Mouse (Mus musculus) cerebellum, postnatal 10 days (tissue): ENCODE measurements around the gene H2-DMa.

Experiments used
- DNase-seq, 2 experiments: peaks; one replicate each; pipeline ENCODE4 v3.0.0; 2021; ENCODE audit warnings: mixed read lengths in 2 of 2

The H2-DMa gene

DNA sequence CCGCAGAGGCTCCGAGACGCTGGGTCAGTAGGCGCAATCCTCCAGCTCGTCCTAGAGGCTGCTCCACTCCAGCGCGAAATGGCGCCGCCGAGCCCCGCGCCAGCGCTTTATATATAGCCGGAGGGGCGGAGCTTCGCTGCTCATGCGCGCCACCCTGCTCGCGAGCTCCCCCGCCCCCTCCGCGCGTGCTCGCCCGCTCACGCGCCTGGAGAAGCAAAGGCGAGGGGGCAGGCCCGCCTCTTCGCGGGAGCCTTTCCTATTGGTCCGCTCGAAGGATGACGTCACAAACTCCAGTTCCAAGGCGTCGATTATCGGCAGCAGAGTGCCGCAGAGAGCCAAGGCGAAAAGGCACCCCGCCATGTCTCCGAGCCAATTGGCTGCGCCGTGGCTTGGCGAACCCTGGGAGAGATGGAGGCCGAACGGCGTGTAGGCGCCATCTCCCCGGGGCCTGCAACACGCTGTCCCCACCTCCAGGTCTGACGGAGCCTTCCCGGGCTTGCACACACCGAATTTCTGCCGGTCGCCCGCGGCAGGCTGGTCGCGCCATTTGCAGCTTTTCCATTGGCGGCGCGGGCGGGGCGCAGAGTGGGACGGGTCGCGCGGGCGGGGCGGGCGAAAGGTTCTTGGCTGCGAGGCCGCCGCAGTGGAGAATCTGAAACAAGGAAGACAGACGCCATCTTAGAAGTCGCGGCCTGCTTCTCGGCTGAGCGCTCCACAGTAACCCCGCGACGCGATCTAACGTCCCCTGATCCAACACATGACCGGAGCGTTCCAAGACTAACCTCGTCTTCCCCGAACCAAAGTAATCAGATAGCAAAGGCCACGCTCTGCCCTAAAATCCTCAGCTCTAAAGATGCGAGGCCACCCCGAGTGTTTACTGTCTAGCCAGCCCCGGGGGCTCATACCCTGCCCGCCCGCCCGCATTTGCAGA, at the start of gene H2-DMa:
Gene H2-DMa, plus strand, starts transcription at position 293 of the 931 bp plus-strand sequence.
- DNase-seq, result peak; percentile 99 to 100

DNA sequence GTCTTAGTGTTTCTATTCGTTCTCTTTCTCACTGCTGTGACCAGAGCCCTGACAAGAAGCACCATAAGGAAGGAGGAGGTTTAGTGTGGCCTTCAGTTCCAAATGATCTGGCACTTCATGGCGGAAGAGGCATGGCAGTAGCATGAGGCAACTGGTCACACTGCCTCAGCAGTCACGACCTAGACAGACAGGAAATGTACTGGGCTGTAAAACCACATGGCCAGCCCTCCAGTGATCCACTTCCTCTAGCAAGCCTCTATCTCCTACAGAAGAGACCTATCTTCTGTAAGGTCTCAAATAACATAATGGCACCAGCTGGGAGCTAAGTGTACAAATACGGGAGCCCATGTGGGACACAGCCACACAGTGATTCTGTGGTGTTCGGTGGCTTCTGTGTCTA, 47.2 kb upstream of the H2-DMa start:
- no peak for DNase-seq

GRCm38 (mm10) chr17:34075271-34075670, 44.1 kb upstream of the H2-DMa start:
- DNase-seq, result peak; percentile 82 to 90

DNA sequence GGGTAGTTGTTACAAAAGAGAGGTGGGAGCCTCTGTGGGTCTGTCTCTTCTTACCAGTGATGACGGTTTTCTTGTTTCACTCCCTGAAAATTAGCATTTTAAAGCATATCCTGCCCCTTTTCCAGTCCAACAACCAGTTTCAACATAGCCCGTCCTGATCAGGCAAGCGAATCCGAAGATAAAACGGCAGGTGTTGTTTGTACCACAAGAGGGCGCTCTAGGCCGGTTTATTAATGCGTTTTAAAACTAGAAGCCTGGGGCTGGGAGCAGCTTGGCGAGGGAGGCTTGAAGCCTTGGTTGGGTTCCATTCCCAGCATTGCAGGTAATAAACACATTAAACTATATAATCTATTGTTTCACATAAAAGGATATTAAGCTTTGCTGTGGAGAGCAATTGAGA, 41.8 kb upstream of the H2-DMa start:
- DNase-seq, result peak; percentile 85 to 91

GRCm38 (mm10) chr17:34078148-34078547, 41.2 kb upstream of the H2-DMa start:
- DNase-seq, result no peak

GRCm38 (mm10) chr17:34079002-34079401, 40.3 kb upstream of the H2-DMa start:
- no peak for DNase-seq

- peak; percentile 47 to 61 for DNase-seq
Measured at GRCm38 (mm10) chr17:34079621-34080020, 39.7 kb upstream of the H2-DMa start.

DNA sequence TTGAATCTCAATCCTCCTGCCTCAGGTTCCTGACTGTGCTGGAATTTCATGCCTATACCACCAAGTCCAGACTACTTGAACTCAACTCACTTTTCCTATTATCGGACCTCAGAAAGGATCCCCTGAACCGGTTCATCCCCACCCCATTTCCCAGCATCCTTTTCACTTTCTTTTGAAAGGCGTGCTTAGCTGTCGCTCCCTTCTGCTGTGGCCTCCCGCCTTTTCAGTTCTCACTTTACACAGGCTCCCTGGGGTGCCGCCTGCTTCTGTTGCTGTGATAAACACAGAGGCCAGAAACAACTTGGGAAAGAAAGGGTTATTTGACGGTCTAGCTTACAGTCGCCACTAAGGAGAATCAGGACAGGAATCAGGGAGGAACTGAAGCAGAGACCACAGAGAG, 36.2 kb upstream of the H2-DMa start:
- no peak for DNase-seq

DNA sequence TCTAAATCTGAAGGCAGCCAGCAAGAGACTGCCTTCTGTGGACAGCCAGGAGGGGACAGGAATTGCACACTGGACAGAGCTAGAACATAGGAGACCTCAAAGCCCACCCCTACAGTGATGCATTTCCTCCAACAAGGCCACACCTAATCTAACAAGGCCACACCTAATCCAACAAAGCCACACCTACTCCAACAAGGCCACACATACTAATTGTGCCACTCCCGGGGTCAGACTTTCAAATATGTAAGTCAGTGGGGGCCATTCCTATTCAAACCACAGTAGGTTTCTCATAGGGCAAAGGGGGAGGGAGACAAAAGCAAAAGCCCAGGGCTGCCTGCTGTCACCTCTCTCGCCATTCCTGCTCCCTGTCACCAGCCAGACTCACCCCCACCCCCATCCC, 32.0 kb upstream of the H2-DMa start:
- DNase-seq, result no peak

GRCm38 (mm10) chr17:34088124-34088523, 31.2 kb upstream of the H2-DMa start:
- no peak for DNase-seq

- no peak for DNase-seq
Measured at GRCm38 (mm10) chr17:34090923-34091322, 28.4 kb upstream of the H2-DMa start.

- no peak for DNase-seq
Measured at GRCm38 (mm10) chr17:34092197-34092875, 27.0 kb upstream of the H2-DMa start, which contains the start of gene H2-Oa. H2-Oa (plus strand) TSS chr17:34092340.

GRCm38 (mm10) chr17:34093199-34093874, 26.0 kb upstream of the H2-DMa start:
- peak in 1 of 2 experiments; percentile 36 for DNase-seq

- no peak for DNase-seq
Measured at GRCm38 (mm10) chr17:34094283-34095035, 24.9 kb upstream of the H2-DMa start.

GRCm38 (mm10) chr17:34096497-34097010, 22.8 kb upstream of the H2-DMa start:
- DNase-seq, result no peak

- DNase-seq, result no peak
Measured at GRCm38 (mm10) chr17:34097272-34097671, 22.1 kb upstream of the H2-DMa start.

- no peak for DNase-seq
Measured at GRCm38 (mm10) chr17:34098709-34099479, 20.4 kb upstream of the H2-DMa start.

DNA sequence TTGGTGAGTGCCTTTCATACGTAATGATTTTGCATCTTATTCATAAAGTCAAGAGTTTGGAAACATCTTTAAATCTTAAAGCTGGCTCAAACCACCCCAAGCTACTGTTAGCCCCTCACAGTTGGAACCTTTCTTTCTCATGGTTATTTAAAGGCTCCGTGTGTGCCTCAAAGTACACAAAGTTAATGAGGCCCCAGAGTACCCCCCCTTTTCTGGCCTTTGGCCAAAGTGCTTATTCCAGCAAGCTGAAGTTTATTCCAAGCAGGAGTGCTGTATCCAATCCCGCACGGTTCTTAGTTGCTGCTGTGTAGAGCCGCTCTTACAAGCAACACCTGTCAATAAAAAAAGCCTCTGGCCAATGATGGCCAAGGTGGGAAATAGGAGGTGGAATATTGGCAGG, 19.8 kb upstream of the H2-DMa start:
- DNase-seq, result no peak

GRCm38 (mm10) chr17:34101185-34101584, 18.2 kb upstream of the H2-DMa start:
- no peak for DNase-seq

DNA sequence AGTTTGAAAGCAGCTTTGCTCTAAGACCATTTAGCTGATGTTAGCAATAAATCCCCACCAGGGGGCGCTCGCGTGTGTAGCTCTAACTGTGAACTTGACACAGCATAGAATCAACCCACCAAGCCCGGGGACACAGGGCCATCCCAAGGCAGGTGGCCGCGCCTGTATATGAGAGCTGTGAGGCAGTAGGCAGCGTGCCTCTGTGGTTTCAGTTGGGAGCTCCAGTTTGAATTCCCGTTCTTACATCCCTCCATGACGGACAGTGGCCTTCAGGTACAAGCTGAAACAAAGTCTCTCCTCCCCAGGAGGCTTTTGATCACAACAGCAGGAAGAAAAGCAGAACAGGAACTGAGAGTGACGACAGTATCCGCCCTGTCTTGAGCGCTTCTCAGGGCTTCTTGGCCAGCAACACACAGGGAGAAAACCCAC, 17.7 kb upstream of the H2-DMa start:
- peak; percentile 97 to 99 for DNase-seq

- DNase-seq, result no peak
Measured at GRCm38 (mm10) chr17:34102831-34103230, 16.5 kb upstream of the H2-DMa start.
